ENCODE assay signal across 20 mouse cellular contexts in the genomic region with DNA sequence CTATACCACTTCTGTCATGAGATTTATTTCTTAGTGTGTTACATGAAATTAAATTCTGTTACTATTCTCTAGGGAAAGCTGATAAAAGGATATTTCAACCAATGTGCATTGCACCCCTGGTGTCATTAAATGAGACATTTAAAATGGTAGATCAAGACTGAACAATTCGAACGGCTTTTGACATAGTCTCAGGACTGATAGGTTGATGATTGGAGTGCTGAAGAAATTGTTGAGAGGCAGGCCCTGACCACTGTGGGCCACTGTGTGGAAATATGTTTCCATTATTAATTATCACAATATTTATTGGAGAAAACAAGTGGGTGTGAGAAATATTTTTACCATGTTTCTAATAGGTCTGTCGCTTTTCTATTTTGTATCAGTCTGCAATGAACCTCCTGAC.
"Had no signal": no experiment of that assay in that cellular context is flagged by ENCODE, and none has a peak within 500 bp of the region (broad histone marks: within the 10 kb centered on the region; RNA-seq: fewer than 3 reads in every experiment).

No protein-coding gene starts in this region.

- H3K9ac ChIP-seq: liver, embryonic 13.5 days; liver, embryonic 15.5 days; liver, postnatal 0 days; lung, embryonic 15.5 days; midbrain, embryonic 12.5 days; midbrain, embryonic 15.5 days had no signal

- H3K9me3 ChIP-seq: liver, embryonic 13.5 days; liver, embryonic 15.5 days; lung, embryonic 15.5 days; megakaryocyte, embryonic 14.5 days; midbrain, embryonic 12.5 days; midbrain, embryonic 15.5 days had no signal

- H3K4me3 ChIP-seq: liver, embryonic 13.5 days; liver, embryonic 15.5 days; lung, embryonic 15.5 days; megakaryocyte, embryonic 14.5 days; midbrain, embryonic 12.5 days; midbrain, embryonic 15.5 days had no signal

- ATAC-seq: liver, postnatal 0 days; lung, postnatal 0 days had no signal

- DNase-seq: liver, embryonic 13.5 days; liver, postnatal 0 days; lung, adult 2 months; lung, postnatal 14 days; lung, postnatal 36 days; right cerebral cortex, adult 18-20 months; right cerebral cortex, postnatal 25 days; right cerebral cortex, postnatal 4 days; spleen, adult 18-20 months; thymus, adult 18-20 months; thymus, postnatal 14 days; thymus, postnatal 36 days had no signal

- H3K4me1 ChIP-seq: liver, embryonic 13.5 days; liver, embryonic 15.5 days; lung, embryonic 15.5 days; megakaryocyte, embryonic 14.5 days; midbrain, embryonic 12.5 days; midbrain, embryonic 15.5 days had no signal

- H3K27ac ChIP-seq: liver, embryonic 13.5 days; liver, embryonic 15.5 days; lung, embryonic 15.5 days; macrophage; midbrain, embryonic 12.5 days; midbrain, embryonic 15.5 days had no signal

- H3K4me2 ChIP-seq: liver, embryonic 11.5 days; liver, embryonic 13.5 days; liver, embryonic 15.5 days; lung, embryonic 15.5 days; midbrain, embryonic 12.5 days; midbrain, embryonic 15.5 days had no signal

- H3K36me3 ChIP-seq: liver, embryonic 13.5 days; liver, embryonic 15.5 days; lung, embryonic 15.5 days; midbrain, embryonic 12.5 days; midbrain, embryonic 15.5 days had no signal

- H3K27me3 ChIP-seq: liver, embryonic 13.5 days; liver, embryonic 15.5 days; lung, embryonic 15.5 days; megakaryocyte, embryonic 14.5 days; midbrain, embryonic 12.5 days; midbrain, embryonic 15.5 days had no signal
